Mouse (Mus musculus) erythroblast, embryonic 14.5 days (primary cell): ENCODE data around the gene Myo1d.

Experiments
- GATA1 ChIP-seq: IDR thresholded peaks from 2 replicates; pipeline ENCODE4 v1.6.1; 2012; ENCODE audit warnings: low read length, inconsistent platforms, mixed read lengths
- TAL1 ChIP-seq: IDR thresholded peaks from 3 replicates; pipeline ENCODE4 v1.6.1; 2012; ENCODE audit warnings: low read length, inconsistent platforms, mixed read lengths

- no peak for TF ChIP-seq TAL1
- no peak for TF ChIP-seq GATA1
Measured at GRCm38 (mm10) chr11:80551634-80552033, 228.2 kb downstream of the Myo1d start.
